Mouse (Mus musculus) spleen, adult 2 months (tissue): ENCODE results near the gene Cops7a.

Experiments
- CTCF ChIP-seq: fragments of 200-500 bp; IDR thresholded peaks from 2 replicates; pipeline ENCODE4 v1.5.1; 2011; ENCODE audit warnings: mild to moderate bottlenecking, inconsistent platforms; ENCODE audit not compliant: insufficient read depth, insufficient read length, insufficient replicate concordance; ENCODE audit errors: extremely low read depth
- POLR2A ChIP-seq: fragments of 200-500 bp; IDR thresholded peaks from 2 replicates; pipeline ENCODE4 v1.6.1; 2011; ENCODE audit warnings: low read depth, low read length, inconsistent platforms

DNA sequence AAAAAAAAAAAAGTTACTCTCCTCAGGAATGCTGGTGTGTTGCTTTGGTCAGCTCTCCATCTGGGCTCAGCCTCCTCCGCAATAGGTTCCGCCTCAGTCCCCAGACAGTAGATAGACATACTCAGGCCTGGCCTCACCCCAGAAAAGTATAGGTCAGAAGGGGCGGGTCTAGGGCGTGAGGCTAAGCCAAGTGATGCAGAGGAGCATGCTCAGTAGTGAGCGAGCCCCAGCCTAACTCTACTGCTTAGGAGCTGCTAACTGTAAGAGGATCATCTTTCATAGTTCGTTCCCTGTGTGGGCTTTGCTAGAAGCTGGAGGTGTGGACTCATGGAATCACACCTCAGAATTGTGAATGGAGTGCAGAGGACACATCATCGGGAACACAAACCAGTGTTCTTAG is 26.8 kb downstream of the Cops7a start:
- TF ChIP-seq CTCF, result no peak
- TF ChIP-seq POLR2A, result no peak
